Comparison of ENCODE assay signal across 23 mouse cellular contexts in genomic region chr12:4365951-4366350, GRCm38 (mm10).
DNase-seq lines count a peak whose midpoint lies in the region; ATAC-seq and TF ChIP-seq lines count a peak whose summit lies in the region.
"Had no signal": no experiment of that assay in that cellular context is flagged by ENCODE, and none has a peak within 500 bp of the region (broad histone marks: within the 10 kb centered on the region; RNA-seq: fewer than 3 reads in every experiment).

No protein-coding gene starts in this region.

- peaks cover 72% of the 10 kb centered on the region for H3K4me1 ChIP-seq in E14TG2a.4 (replicated peaks; ENCODE audit: low read depth, low read length)
- no peaks in the 10 kb centered on the region for H3K4me1 ChIP-seq in hindbrain, embryonic 16.5 days (ENCODE audit: control insufficient read depth, insufficient read depth, low read depth, low read length)
- no peaks in the 10 kb centered on the region for H3K4me1 ChIP-seq in midbrain, embryonic 16.5 days (ENCODE audit: control insufficient read depth, insufficient read depth, low read length)
- H3K4me1 ChIP-seq: forebrain, embryonic 13.5 days; intestine, embryonic 15.5 days; limb, embryonic 13.5 days; liver, embryonic 13.5 days had no signal

- H3K27me3 ChIP-seq in E14TG2a.4 (ENCODE audit: insufficient read depth, low read length), result no peaks in the 10 kb centered on the region
- no peaks in the 10 kb centered on the region for H3K27me3 ChIP-seq in splenic B cell, adult 2 months (ENCODE audit: control insufficient read depth, insufficient read depth, low read length, poor library complexity, severe bottlenecking)
- H3K27me3 ChIP-seq in hindbrain, embryonic 16.5 days (replicated peaks; ENCODE audit: control insufficient read depth, insufficient read depth, low read length), result no peaks in the 10 kb centered on the region
- H3K27me3 ChIP-seq in midbrain, embryonic 16.5 days (ENCODE audit: control insufficient read depth, insufficient read depth, low read depth, low read length), result no peaks in the 10 kb centered on the region
- H3K27me3 ChIP-seq: forebrain, embryonic 13.5 days; intestine, embryonic 15.5 days; limb, embryonic 13.5 days; liver, embryonic 13.5 days had no signal

- peak; percentile 10 for DNase-seq in lung, postnatal 36 days
- DNase-seq in lung, postnatal 10 days, result no peak
- peak; percentile 71 for DNase-seq in splenic B cell, adult 2 months (ENCODE audit: low read depth, low spot score)
- DNase-seq: adrenal gland, adult 8-10 months; cerebellum, adult 8-10 months; gastrocnemius, postnatal 36 days; heart, postnatal 10 days; kidney, adult 9 months; liver, embryonic 13.5 days; lung, embryonic 14.5 days; midbrain, embryonic 14.5 days; thymus, postnatal 4 days had no signal

- H3K4me2 ChIP-seq in hindbrain, embryonic 16.5 days (ENCODE audit: low read length), result no peak overlapping the region
- H3K4me2 ChIP-seq in midbrain, embryonic 16.5 days (ENCODE audit: low read length), result no peak overlapping the region
- H3K4me2 ChIP-seq: forebrain, embryonic 13.5 days; heart, embryonic 11.5 days; intestine, embryonic 15.5 days; limb, embryonic 13.5 days; liver, embryonic 13.5 days; lung, embryonic 14.5 days had no signal

- no peak for TF ChIP-seq CTCF in E14TG2a.4 (conservative IDR thresholded peaks at IDR 0.05; ENCODE audit: low read length)

- peak overlapping the region; percentile 76 for H3K4me3 ChIP-seq in E14TG2a.4 (replicated peaks; ENCODE audit: low read length)
- no peak overlapping the region for H3K4me3 ChIP-seq in hindbrain, embryonic 16.5 days (ENCODE audit: low read length)
- H3K4me3 ChIP-seq in midbrain, embryonic 16.5 days (ENCODE audit: low read depth, low read length), result no peak overlapping the region
- H3K4me3 ChIP-seq: erythroblast, embryonic 14.5 days; forebrain, embryonic 13.5 days; intestine, embryonic 15.5 days; limb, embryonic 13.5 days; liver, embryonic 13.5 days had no signal

- no peak overlapping the region for H3K27ac ChIP-seq in hindbrain, embryonic 16.5 days (ENCODE audit: low read depth, low read length)
- H3K27ac ChIP-seq in midbrain, embryonic 16.5 days (ENCODE audit: low read length), result no peak overlapping the region
- H3K27ac ChIP-seq: forebrain, embryonic 13.5 days; intestine, embryonic 15.5 days; limb, embryonic 13.5 days; liver, embryonic 13.5 days; macrophage had no signal

- peaks cover 8% of the 10 kb centered on the region for H3K9me3 ChIP-seq in E14TG2a.4 (ENCODE audit: low read length)
- H3K9me3 ChIP-seq in hindbrain, embryonic 16.5 days (ENCODE audit: control insufficient read depth, low read length), result no peaks in the 10 kb centered on the region
- no peaks in the 10 kb centered on the region for H3K9me3 ChIP-seq in midbrain, embryonic 16.5 days (replicated peaks; ENCODE audit: control insufficient read depth, low read length, poor library complexity, severe bottlenecking)
- H3K9me3 ChIP-seq: forebrain, embryonic 13.5 days; intestine, embryonic 15.5 days; limb, embryonic 13.5 days; liver, embryonic 13.5 days had no signal

- H3K9ac ChIP-seq in hindbrain, embryonic 16.5 days (ENCODE audit: low read depth, low read length), result no peak overlapping the region
- H3K9ac ChIP-seq in midbrain, embryonic 16.5 days (ENCODE audit: low read depth, low read length), result no peak overlapping the region
- H3K9ac ChIP-seq: forebrain, embryonic 13.5 days; intestine, embryonic 15.5 days; limb, embryonic 13.5 days; liver, embryonic 13.5 days; lung, embryonic 14.5 days had no signal

- peak; percentile 77 for ATAC-seq in granulocyte monocyte progenitor cell, adult 5-6 weeks (replicated peaks; ENCODE audit: poor library complexity, severe bottlenecking)
- no peak for ATAC-seq in hindbrain, embryonic 16.5 days
- ATAC-seq in erythroblast, adult 5-6 weeks (replicated peaks; ENCODE audit: low FRiP score, poor library complexity, severe bottlenecking), result no peak
- no peak for ATAC-seq in midbrain, embryonic 16.5 days
- ATAC-seq: forebrain, embryonic 13.5 days; intestine, embryonic 15.5 days had no signal

- 86% methylated on average over 1 of the region's 1 CpGs for WGBS in hindbrain, embryonic 16.5 days
- WGBS in midbrain, embryonic 16.5 days, result 92% methylated on average over 1 of the region's 1 CpGs

- peaks cover 10% of the 10 kb centered on the region for H3K36me3 ChIP-seq in E14TG2a.4 (ENCODE audit: insufficient read depth, low read length)
- no peaks in the 10 kb centered on the region for H3K36me3 ChIP-seq in splenic B cell, adult 2 months (ENCODE audit: control insufficient read depth, insufficient read depth, low read length, poor library complexity, severe bottlenecking)
- H3K36me3 ChIP-seq in hindbrain, embryonic 16.5 days (ENCODE audit: control insufficient read depth, insufficient read depth, low read length), result no peaks in the 10 kb centered on the region
- H3K36me3 ChIP-seq in midbrain, embryonic 16.5 days (ENCODE audit: control insufficient read depth, insufficient read depth, low read length), result no peaks in the 10 kb centered on the region
- H3K36me3 ChIP-seq: intestine, embryonic 15.5 days; limb, embryonic 13.5 days; liver, embryonic 13.5 days had no signal
